Mouse (Mus musculus): ENCODE data around the gene March6. TPM values are rescaled to one million over a fixed set of nuclear protein-coding genes. Genes with fewer than 3 reads are reported as not detected.

March6 gene
- polyA plus RNA-seq, 2 experiments: 27.4 to 30.6 TPM

- 82% methylated on average over 5 of the region's 5 CpGs for WGBS
- Histone ChIP-seq H3K4me2 (replicated peaks; ENCODE audit: low read depth, low read length, severe bottlenecking) (no peak overlapping the region), H3K4me3 (replicated peaks; ENCODE audit: low read length) (no peak overlapping the region), H3K27ac (replicated peaks; ENCODE audit: low read depth, low read length) (no peak overlapping the region), H3K36me3 (ENCODE audit: control insufficient read depth, insufficient read depth, low read length) (no peaks in the 10 kb centered on the region), H3K27me3 (ENCODE audit: control insufficient read depth, insufficient read depth, low read length) (no peaks in the 10 kb centered on the region), H3K9me3 (ENCODE audit: control insufficient read depth, low read length) (no peaks in the 10 kb centered on the region), H3K9ac (ENCODE audit: low read depth, low read length, severe bottlenecking) (no peak overlapping the region), H3K4me1 (ENCODE audit: control insufficient read depth, insufficient read depth, low read length) (no peaks in the 10 kb centered on the region)
- TF ChIP-seq POLR2A (IDR thresholded peaks at IDR 0.05; ENCODE audit: borderline replicate concordance, extremely low read depth, insufficient read depth, insufficient read length): no peak
- ATAC-seq (ENCODE audit: low FRiP score, low read depth): no peak
- no peak for DNase-seq (ENCODE audit: low spot score)
Measured at GRCm38 (mm10) chr15:31519000-31519399, 11.9 kb downstream of the March6 start.

- no peak overlapping the region for H3K4me2 ChIP-seq (replicated peaks; ENCODE audit: low read depth, low read length, severe bottlenecking)
- 80% methylated on average over 2 of the region's 2 CpGs for WGBS
- H3K9ac ChIP-seq (ENCODE audit: low read depth, low read length, severe bottlenecking): no peak overlapping the region
Measured at GRCm38 (mm10) chr15:31518371-31518770, 12.5 kb downstream of the March6 start.

GRCm38 (mm10) chr15:31517186-31517585, 13.7 kb downstream of the March6 start:
- 91% methylated on average over 1 of the region's 1 CpGs for WGBS
- Histone ChIP-seq H3K36me3 (ENCODE audit: control insufficient read depth, insufficient read depth, low read length) (no peaks in the 10 kb centered on the region), H3K27me3 (ENCODE audit: control insufficient read depth, insufficient read depth, low read length) (no peaks in the 10 kb centered on the region), H3K4me2 (replicated peaks; ENCODE audit: low read depth, low read length, severe bottlenecking) (no peak overlapping the region), H3K27ac (replicated peaks; ENCODE audit: low read depth, low read length) (no peak overlapping the region), H3K4me1 (ENCODE audit: control insufficient read depth, insufficient read depth, low read length) (no peaks in the 10 kb centered on the region), H3K9me3 (ENCODE audit: control insufficient read depth, low read length) (no peaks in the 10 kb centered on the region), H3K9ac (ENCODE audit: low read depth, low read length, severe bottlenecking) (no peak overlapping the region), H3K4me3 (replicated peaks; ENCODE audit: low read length) (no peak overlapping the region)
- ATAC-seq (ENCODE audit: low FRiP score, low read depth) (no peak), DNase-seq (ENCODE audit: low spot score) (no peak)
- TF ChIP-seq POLR2A (IDR thresholded peaks at IDR 0.05; ENCODE audit: borderline replicate concordance, extremely low read depth, insufficient read depth, insufficient read length): no peak

More at GRCm38 (mm10) chr15:31518371-31518770, 12.5 kb downstream of the March6 start:
- Histone ChIP-seq H3K27ac (replicated peaks; ENCODE audit: low read depth, low read length) (no peak overlapping the region), H3K4me3 (replicated peaks; ENCODE audit: low read length) (no peak overlapping the region), H3K9me3 (ENCODE audit: control insufficient read depth, low read length) (no peaks in the 10 kb centered on the region), H3K4me1 (ENCODE audit: control insufficient read depth, insufficient read depth, low read length) (no peaks in the 10 kb centered on the region), H3K36me3 (ENCODE audit: control insufficient read depth, insufficient read depth, low read length) (no peaks in the 10 kb centered on the region), H3K27me3 (ENCODE audit: control insufficient read depth, insufficient read depth, low read length) (no peaks in the 10 kb centered on the region)
- TF ChIP-seq POLR2A (IDR thresholded peaks at IDR 0.05; ENCODE audit: borderline replicate concordance, extremely low read depth, insufficient read depth, insufficient read length): no peak
- ATAC-seq (ENCODE audit: low FRiP score, low read depth) (no peak), DNase-seq (ENCODE audit: low spot score) (no peak)

- Histone ChIP-seq H3K36me3 (ENCODE audit: control insufficient read depth, insufficient read depth, low read length) (no peaks in the 10 kb centered on the region), H3K9me3 (ENCODE audit: control insufficient read depth, low read length) (no peaks in the 10 kb centered on the region), H3K4me1 (ENCODE audit: control insufficient read depth, insufficient read depth, low read length) (no peaks in the 10 kb centered on the region), H3K27me3 (ENCODE audit: control insufficient read depth, insufficient read depth, low read length) (no peaks in the 10 kb centered on the region), H3K4me3 (replicated peaks; ENCODE audit: low read length) (no peak overlapping the region), H3K4me2 (replicated peaks; ENCODE audit: low read depth, low read length, severe bottlenecking) (no peak overlapping the region), H3K9ac (ENCODE audit: low read depth, low read length, severe bottlenecking) (no peak overlapping the region), H3K27ac (replicated peaks; ENCODE audit: low read depth, low read length) (no peak overlapping the region)
- DNase-seq (ENCODE audit: low spot score) (no peak), ATAC-seq (ENCODE audit: low FRiP score, low read depth) (no peak)
- 88% methylated on average over 1 of the region's 1 CpGs for WGBS
- TF ChIP-seq POLR2A (IDR thresholded peaks at IDR 0.05; ENCODE audit: borderline replicate concordance, extremely low read depth, insufficient read depth, insufficient read length): no peak
Measured at GRCm38 (mm10) chr15:31511795-31512194, 19.1 kb downstream of the March6 start.

- no peaks in the 10 kb centered on the region for H3K9me3 ChIP-seq (ENCODE audit: control insufficient read depth, low read length)
- DNase-seq (ENCODE audit: low spot score) (no peak), ATAC-seq (ENCODE audit: low FRiP score, low read depth) (no peak)
- no peaks in the 10 kb centered on the region for H3K27me3 ChIP-seq (ENCODE audit: control insufficient read depth, insufficient read depth, low read length)
- H3K4me1 ChIP-seq (ENCODE audit: control insufficient read depth, insufficient read depth, low read length): no peaks in the 10 kb centered on the region
- no peak for TF ChIP-seq POLR2A (IDR thresholded peaks at IDR 0.05; ENCODE audit: borderline replicate concordance, extremely low read depth, insufficient read depth, insufficient read length)
- no peak overlapping the region for H3K27ac ChIP-seq (replicated peaks; ENCODE audit: low read depth, low read length)
- no peak overlapping the region for H3K4me3 ChIP-seq (replicated peaks; ENCODE audit: low read length)
- no peak overlapping the region for H3K9ac ChIP-seq (ENCODE audit: low read depth, low read length, severe bottlenecking)
- H3K36me3 ChIP-seq (ENCODE audit: control insufficient read depth, insufficient read depth, low read length): no peaks in the 10 kb centered on the region
- H3K4me2 ChIP-seq (replicated peaks; ENCODE audit: low read depth, low read length, severe bottlenecking): no peak overlapping the region
Measured at GRCm38 (mm10) chr15:31511406-31511771, 19.5 kb downstream of the March6 start.

Measured in limb, embryonic 14.5 days (tissue).